Mouse (Mus musculus) small intestine, adult 2 months (tissue): ENCODE results near the gene Rrp1b.

ENCODE experiments used
- CTCF ChIP-seq: fragments of 200-500 bp; IDR thresholded peaks from 2 replicates; pipeline ENCODE4 v1.5.1; 2012; ENCODE audit warnings: low read depth, mild to moderate bottlenecking, control low read depth, inconsistent platforms, low read length, moderate library complexity, mixed read lengths; ENCODE audit not compliant: insufficient replicate concordance, insufficient read length; ENCODE audit errors: extremely low read depth
- POLR2A ChIP-seq: fragments of 200-500 bp; IDR thresholded peaks from 2 replicates; pipeline ENCODE4 v1.6.1; 2012; ENCODE audit warnings: low read depth, mild to moderate bottlenecking, control low read depth, inconsistent platforms, low read length, moderate library complexity

- TF ChIP-seq CTCF: no peak
- TF ChIP-seq POLR2A: no peak
Observed at GRCm38 (mm10) chr17:32109201-32109940, 73.5 kb downstream of the Rrp1b start.
